Mouse (Mus musculus) thymus, adult 2 months (tissue): ENCODE data around the gene Cdh9. TPM values are rescaled to one million over a fixed set of nuclear protein-coding genes. Genes with fewer than 3 reads are reported as not detected.

ENCODE experiments used
- DNase-seq: peaks from one replicate; pipeline ENCODE4 v3.0.0; 2021
- H3K27ac ChIP-seq: fragments of 200-500 bp; 2 replicates; pipeline ENCODE4 v1.5.1; 2012; ENCODE audit warnings: low read length, control low read depth; ENCODE audit not compliant: control insufficient read depth, insufficient read depth
- H3K27me3 ChIP-seq: fragments of 200-500 bp; 2 replicates; pipeline ENCODE4 v1.6.1; 2012; ENCODE audit warnings: mild to moderate bottlenecking, low read length, moderate library complexity, mixed read lengths; ENCODE audit not compliant: control insufficient read depth, insufficient read depth
- H3K36me3 ChIP-seq: fragments of 200-500 bp; 2 replicates; pipeline ENCODE4 v1.6.1; 2012; ENCODE audit warnings: mild to moderate bottlenecking, low read length, moderate library complexity; ENCODE audit not compliant: control insufficient read depth, insufficient read depth
- H3K4me1 ChIP-seq: fragments of 200-500 bp; replicated peaks from 2 replicates; pipeline ENCODE4 v1.6.1; 2012; ENCODE audit warnings: low read length; ENCODE audit not compliant: control insufficient read depth, insufficient read depth
- H3K4me3 ChIP-seq: fragments of 200-500 bp; 2 replicates; pipeline ENCODE4 v1.5.1; 2012; ENCODE audit warnings: mild to moderate bottlenecking, low read length, control low read depth, moderate library complexity; ENCODE audit not compliant: control insufficient read depth, insufficient read depth
- CTCF ChIP-seq: fragments of 200-500 bp; IDR thresholded peaks from 2 replicates; pipeline ENCODE4 v1.5.1; 2012; ENCODE audit warnings: mild to moderate bottlenecking, control low read depth, low read length, moderate library complexity, borderline replicate concordance; ENCODE audit not compliant: control insufficient read depth, poor library complexity, insufficient read depth; ENCODE audit errors: extremely low read depth
- POLR2A ChIP-seq: fragments of 200-500 bp; IDR thresholded peaks from 2 replicates; pipeline ENCODE4 v1.6.1; 2012; ENCODE audit warnings: mild to moderate bottlenecking, low read length, control low read depth, moderate library complexity; ENCODE audit not compliant: control insufficient read depth, poor library complexity, insufficient read depth; ENCODE audit errors: extremely low read depth
- WGBS: fragments of 180-500 bp; shearing (Covaris S2); methylation state at CpG from one replicate; pipeline ENCODE4 v1.1.7; 2018; 5-methylcytosine and 5-hydroxymethylcytosine counted together
- polyA plus RNA-seq: library from polyadenylated mRNA; depleted of rRNA; stranded (reverse); fragments of >200 nt; gene quantifications from 2 replicates; pipeline ENCODE4 v1.2.3, GENCODE M21; 2012; rRNA removed

Gene Cdh9
- 0.11 and 0.12 TPM in 2 replicates for polyA plus RNA-seq

- Histone ChIP-seq H3K4me1 (no peaks in the 10 kb centered on the region), H3K27me3 (no peaks in the 10 kb centered on the region), H3K36me3 (no peaks in the 10 kb centered on the region), H3K27ac (no peak within 1 kb of the TSS), H3K4me3 (no peak within 1 kb of the TSS)
- TF ChIP-seq CTCF (no peak), POLR2A (no peak)
- WGBS, result 9% methylated on average over 14 of the region's 14 CpGs
- DNase-seq, result no peak
Measured at GRCm38 (mm10) chr15:16728470-16729011, at the start of gene Cdh9. TSS of gene Cdh9 (plus strand) at chr15:16728756.

- Histone ChIP-seq H3K27ac (no peak overlapping the region), H3K4me3 (no peak overlapping the region)
Measured at GRCm38 (mm10) chr15:16679096-16679495, 49.5 kb upstream of the Cdh9 start.

GRCm38 (mm10) chr15:16699821-16700220 lies 28.7 kb upstream of the Cdh9 start:
- H3K36me3 ChIP-seq, result no peaks in the 10 kb centered on the region
- TF ChIP-seq CTCF (no peak), POLR2A (no peak)
- WGBS, result 69% methylated on average over 3 of the region's 3 CpGs
- H3K27ac ChIP-seq, result no peak overlapping the region
- no peaks in the 10 kb centered on the region for H3K27me3 ChIP-seq
- DNase-seq, result no peak
- H3K4me1 ChIP-seq, result no peaks in the 10 kb centered on the region
- H3K4me3 ChIP-seq, result no peak overlapping the region

More at GRCm38 (mm10) chr15:16679096-16679495, 49.5 kb upstream of the Cdh9 start:
- no peak for TF ChIP-seq POLR2A
- no peak for TF ChIP-seq CTCF
- Histone ChIP-seq H3K27me3 (no peaks in the 10 kb centered on the region), H3K4me1 (no peaks in the 10 kb centered on the region), H3K36me3 (no peaks in the 10 kb centered on the region)
- DNase-seq, result no peak
- WGBS, result 90% methylated on average over 5 of the region's 5 CpGs

GRCm38 (mm10) chr15:16702340-16702739 lies 26.2 kb upstream of the Cdh9 start:
- Histone ChIP-seq H3K36me3 (no peaks in the 10 kb centered on the region), H3K4me3 (no peak overlapping the region), H3K27me3 (no peaks in the 10 kb centered on the region), H3K4me1 (no peaks in the 10 kb centered on the region), H3K27ac (no peak overlapping the region)
- TF ChIP-seq CTCF (no peak), POLR2A (no peak)
- DNase-seq, result no peak
- 68% methylated on average over 1 of the region's 1 CpGs for WGBS

- 95% methylated on average over 4 of the region's 4 CpGs for WGBS
- Histone ChIP-seq H3K27ac (no peak overlapping the region), H3K27me3 (no peaks in the 10 kb centered on the region)
Measured at GRCm38 (mm10) chr15:16739088-16739487, 10.5 kb downstream of the Cdh9 start.

GRCm38 (mm10) chr15:16746672-16747071 lies 18.1 kb downstream of the Cdh9 start:
- no peak overlapping the region for H3K4me3 ChIP-seq
- DNase-seq, result no peak
- no peaks in the 10 kb centered on the region for H3K36me3 ChIP-seq
- 89% methylated on average over 1 of the region's 1 CpGs for WGBS
- no peaks in the 10 kb centered on the region for H3K27me3 ChIP-seq
- no peaks in the 10 kb centered on the region for H3K4me1 ChIP-seq
- no peak for TF ChIP-seq POLR2A
- TF ChIP-seq CTCF, result no peak
- no peak overlapping the region for H3K27ac ChIP-seq

More at GRCm38 (mm10) chr15:16739088-16739487, 10.5 kb downstream of the Cdh9 start:
- TF ChIP-seq CTCF, result no peak
- no peaks in the 10 kb centered on the region for H3K4me1 ChIP-seq
- H3K4me3 ChIP-seq, result no peak overlapping the region
- no peak for DNase-seq
- H3K36me3 ChIP-seq, result no peaks in the 10 kb centered on the region

- 85% methylated on average over 3 of the region's 3 CpGs for WGBS
- TF ChIP-seq CTCF, result no peak
- no peak for TF ChIP-seq POLR2A
- no peak for DNase-seq
Measured at GRCm38 (mm10) chr15:16763252-16763651, 34.7 kb downstream of the Cdh9 start.

More at GRCm38 (mm10) chr15:16763252-16763651, 34.7 kb downstream of the Cdh9 start:
- Histone ChIP-seq H3K36me3 (no peaks in the 10 kb centered on the region), H3K4me3 (no peak overlapping the region), H3K27ac (no peak overlapping the region), H3K27me3 (no peaks in the 10 kb centered on the region), H3K4me1 (no peaks in the 10 kb centered on the region)
